Mouse (Mus musculus) midbrain, postnatal 0 days (tissue): ENCODE measurements around the gene Dolk. TPM values are rescaled to one million over a fixed set of nuclear protein-coding genes. Genes with fewer than 3 reads are reported as not detected.

Experiments used
- ATAC-seq: fragments of 200-750 bp; cut with Nextera tagmentation; 2 replicates; pipeline ENCODE4 v1.8.0; 2017; ENCODE audit warnings: moderate number of reproducible peaks, mild to moderate bottlenecking, moderate TSS enrichment, moderate library complexity; ENCODE audit not compliant: low FRiP score
- DNase-seq: peaks from one replicate; pipeline ENCODE4 v3.0.0-alpha.2; 2015; ENCODE audit warnings: low spot score
- H3K27ac ChIP-seq: fragments of 300-500 bp; sonication (generic); 2 replicates; pipeline ENCODE4 v1.5.1; 2014; ENCODE audit warnings: low read depth, mild to moderate bottlenecking, low read length, mixed read lengths
- H3K27me3 ChIP-seq: fragments of 300-500 bp; sonication (generic); 2 replicates; pipeline ENCODE4 v1.6.1; 2014; ENCODE audit warnings: low read length, control low read depth, mixed read lengths; ENCODE audit not compliant: insufficient read depth
- H3K36me3 ChIP-seq: fragments of 300-500 bp; sonication (generic); 2 replicates; pipeline ENCODE4 v1.6.1; 2014; ENCODE audit warnings: low read length, control low read depth, mixed read lengths; ENCODE audit not compliant: insufficient read depth
- H3K4me1 ChIP-seq: fragments of 300-500 bp; sonication (generic); 2 replicates; pipeline ENCODE4 v1.6.1; 2014; ENCODE audit warnings: mild to moderate bottlenecking, control low read depth, antibody characterized with exemption, low read length, mixed read lengths; ENCODE audit not compliant: insufficient read depth
- H3K4me2 ChIP-seq: fragments of 300-500 bp; sonication (generic); 2 replicates; pipeline ENCODE4 v1.6.1; 2014; ENCODE audit warnings: low read depth, mild to moderate bottlenecking, low read length, mixed read lengths; ENCODE audit not compliant: poor library complexity, severe bottlenecking
- H3K4me3 ChIP-seq: fragments of 300-500 bp; sonication (generic); 2 replicates; pipeline ENCODE4 v1.5.1; 2014; ENCODE audit warnings: low read depth, mild to moderate bottlenecking, low read length, moderate library complexity
- H3K9ac ChIP-seq: fragments of 300-500 bp; sonication (generic); replicated peaks from 2 replicates; pipeline ENCODE4 v1.6.1; 2014; ENCODE audit warnings: mild to moderate bottlenecking, low read length, moderate library complexity, mixed read lengths; ENCODE audit not compliant: poor library complexity, severe bottlenecking
- H3K9me3 ChIP-seq: fragments of 300-500 bp; sonication (generic); 2 replicates; pipeline ENCODE4 v1.6.1; 2016; ENCODE audit warnings: low read length, control low read depth
- CTCF ChIP-seq: IDR thresholded peaks from 2 replicates; pipeline ENCODE4 v1.5.1; 2016; ENCODE audit warnings: antibody characterized with exemption, mild to moderate bottlenecking
- WGBS: fragments of 180-500 bp; shearing (Covaris S2); extraction: QIAGEN DNeasy Blood & Tissue Kit; methylation state at CpG from one replicate; pipeline ENCODE4 v1.1.7; 2014; 5-methylcytosine and 5-hydroxymethylcytosine counted together
- polyA plus RNA-seq: library from polyadenylated mRNA; unstranded; fragments of >200 nt; fragmentation: Nextera tagmentation; extraction: Ambion mirVana; gene quantifications from 2 replicates; pipeline ENCODE4 v1.2.1, GENCODE M21; 2015
- total RNA-seq: library from RNA; depleted of rRNA; stranded (reverse); fragments of >200 nt; gene quantifications from 2 replicates; pipeline ENCODE4 v1.2.3, GENCODE M21; 2014

The Dolk gene
- total and polyA plus RNA-seq, 2 experiments from 2014 or later = 38.7 to 44.7 TPM

- H3K4me1 ChIP-seq = peaks cover 3% of the 10 kb centered on the region; the same call in 1 of the 2 replicates
- no peak overlapping the region for H3K4me3 ChIP-seq
- ATAC-seq (no peak), DNase-seq (no peak)
- no peak overlapping the region for H3K27ac ChIP-seq
- H3K36me3 ChIP-seq = peaks cover 57% of the 10 kb centered on the region
- H3K27me3 ChIP-seq = no peaks in the 10 kb centered on the region
- no peak overlapping the region for H3K4me2 ChIP-seq
- WGBS = 83% methylated on average over 18 of the region's 18 CpGs
- TF ChIP-seq CTCF = no peak
- no peak overlapping the region for H3K9ac ChIP-seq
- no peaks in the 10 kb centered on the region for H3K9me3 ChIP-seq
These were observed 24.0 kb downstream of the Dolk start for GRCm38 (mm10) chr2:30261921-30262839.

GRCm38 (mm10) chr2:30261064-30261736 lies 24.9 kb downstream of the Dolk start:
- peaks cover 3% of the 10 kb centered on the region; the same call in 1 of the 2 replicates for H3K4me1 ChIP-seq
- no peaks in the 10 kb centered on the region for H3K9me3 ChIP-seq
- H3K36me3 ChIP-seq = peaks cover 66% of the 10 kb centered on the region
- H3K27ac ChIP-seq = no peak overlapping the region
- H3K4me2 ChIP-seq = no peak overlapping the region
- no peak for DNase-seq
- no peak for ATAC-seq
- 81% methylated on average over 4 of the region's 4 CpGs for WGBS
- peak; percentile 20; the same call in 1 of the 2 replicates for TF ChIP-seq CTCF
- H3K4me3 ChIP-seq = no peak overlapping the region
- H3K27me3 ChIP-seq = no peaks in the 10 kb centered on the region
- H3K9ac ChIP-seq = 0 out of 2 replicates have a peak overlapping the region, but pooled peaks have one; percentile 24

- Histone ChIP-seq H3K4me2 (no peak overlapping the region), H3K4me3 (no peak overlapping the region), H3K36me3 (peaks cover 72% of the 10 kb centered on the region), H3K4me1 (no peaks in the 10 kb centered on the region), H3K27me3 (no peaks in the 10 kb centered on the region), H3K9me3 (no peaks in the 10 kb centered on the region), H3K9ac (no peak overlapping the region), H3K27ac (no peak overlapping the region)
- ATAC-seq (no peak), DNase-seq (no peak)
- 87% methylated on average over 15 of the region's 15 CpGs for WGBS
- TF ChIP-seq CTCF = no peak
These were observed 26.7 kb downstream of the Dolk start for GRCm38 (mm10) chr2:30259131-30260064.

GRCm38 (mm10) chr2:30258600-30258999 lies 27.5 kb downstream of the Dolk start:
- no peak for TF ChIP-seq CTCF
- 97% methylated on average over 4 of the region's 4 CpGs for WGBS
- no peak overlapping the region for H3K27ac ChIP-seq

GRCm38 (mm10) chr2:30257699-30258460 lies 28.3 kb downstream of the Dolk start:
- Histone ChIP-seq H3K9ac (no peak overlapping the region), H3K27ac (no peak overlapping the region), H3K9me3 (no peaks in the 10 kb centered on the region), H3K36me3 (peaks cover 60% of the 10 kb centered on the region), H3K27me3 (no peaks in the 10 kb centered on the region), H3K4me3 (no peak overlapping the region), H3K4me2 (no peak overlapping the region), H3K4me1 (no peaks in the 10 kb centered on the region)
- no peak for ATAC-seq
- DNase-seq = no peak
- 90% methylated on average over 7 of the region's 7 CpGs for WGBS
- no peak for TF ChIP-seq CTCF

More at GRCm38 (mm10) chr2:30258600-30258999, 27.5 kb downstream of the Dolk start:
- peaks cover 64% of the 10 kb centered on the region for H3K36me3 ChIP-seq
- no peak overlapping the region for H3K4me2 ChIP-seq
- no peaks in the 10 kb centered on the region for H3K9me3 ChIP-seq
- DNase-seq (no peak), ATAC-seq (no peak)
- no peaks in the 10 kb centered on the region for H3K27me3 ChIP-seq
- H3K9ac ChIP-seq = no peak overlapping the region
- no peak overlapping the region for H3K4me3 ChIP-seq
- no peaks in the 10 kb centered on the region for H3K4me1 ChIP-seq
